Mouse (Mus musculus) CH12.LX (cell line): ENCODE results near the gene Scgb1a1. TPM values are rescaled to one million over a fixed set of nuclear protein-coding genes. Genes with fewer than 3 reads are reported as not detected.

Source experiments
- DNase-seq: peaks from one replicate; pipeline ENCODE4 v3.0.0-alpha.2; 2013; ENCODE audit errors: extremely low read depth
- H3K27ac ChIP-seq: 2 replicates; pipeline ENCODE4 v1.5.1; 2012; ENCODE audit warnings: low read depth, mild to moderate bottlenecking, control low read depth, moderate library complexity; ENCODE audit not compliant: insufficient read depth
- H3K27me3 ChIP-seq: replicated peaks from 2 replicates; pipeline ENCODE3; 2012; ENCODE audit warnings: inconsistent platforms
- H3K36me3 ChIP-seq, 2 experiments: replicated peaks in 1 of 2; 2 replicates each; pipeline versions ENCODE3 to v1.6.1; 2012; ENCODE audit warnings: inconsistent platforms in 1 of 2, low read length in 1 of 2, mild to moderate bottlenecking in 1 of 2, mixed read lengths in 1 of 2, moderate library complexity in 1 of 2; ENCODE audit not compliant: control insufficient read depth in 1 of 2, insufficient read depth in 1 of 2
- H3K4me1 ChIP-seq, 2 experiments: 2 replicates each; pipeline ENCODE4 v1.6.1; 2012; ENCODE audit warnings: inconsistent platforms in 1 of 2, moderate library complexity in 1 of 2; ENCODE audit not compliant: insufficient read depth in 2 of 2, control insufficient read depth in 1 of 2
- H3K4me2 ChIP-seq: 2 replicates; pipeline ENCODE4 v1.6.1; 2012; ENCODE audit warnings: low read depth, mild to moderate bottlenecking, control low read depth; ENCODE audit not compliant: poor library complexity, insufficient read depth, severe bottlenecking
- H3K4me3 ChIP-seq, 3 experiments: fragments of 150-350 bp in 1 of 3; sonication (generic) in 1 of 3; replicated peaks in 1 of 3; 2 replicates each; pipeline versions ENCODE3 to v1.5.1; 2011 to 2012; ENCODE audit warnings: low read depth in 2 of 3, low read length in 2 of 3, mild to moderate bottlenecking in 2 of 3, moderate library complexity in 2 of 3, control low read depth in 1 of 3, improper control_type of control experiment in 1 of 3, inconsistent platforms in 1 of 3, mixed read lengths in 1 of 3; ENCODE audit not compliant: poor library complexity in 1 of 3
- H3K79me2 ChIP-seq: replicated peaks from 2 replicates; pipeline ENCODE4 v1.6.1; 2012; ENCODE audit warnings: mild to moderate bottlenecking, moderate library complexity; ENCODE audit not compliant: control insufficient read depth, poor library complexity, insufficient read depth, severe bottlenecking; ENCODE audit errors: extremely low read depth
- H3K9ac ChIP-seq: 2 replicates; pipeline ENCODE4 v1.6.1; 2012; ENCODE audit warnings: low read depth, mild to moderate bottlenecking, control low read depth, moderate library complexity; ENCODE audit not compliant: insufficient read depth
- H3K9me3 ChIP-seq: replicated peaks from 2 replicates; pipeline ENCODE3; 2012; ENCODE audit warnings: low read length, inconsistent platforms, mixed read lengths
- BHLHE40 ChIP-seq: IDR thresholded peaks from 2 replicates; pipeline ENCODE4 v1.6.1; 2011; ENCODE audit warnings: mild to moderate bottlenecking, low read depth, low read length, improper control_type of control experiment
- CHD1 ChIP-seq: IDR thresholded peaks from 2 replicates; pipeline ENCODE4 v1.6.1; 2012; ENCODE audit warnings: low read depth, low read length, improper control_type of control experiment, inconsistent platforms
- CTCF ChIP-seq, 2 experiments: IDR thresholded peaks in 1 of 2; conservative IDR thresholded peaks in 1 of 2; 2 replicates each; pipeline ENCODE4 v1.5.1; 2011 to 2012; ENCODE audit warnings: low read depth in 2 of 2, low read length in 2 of 2, improper control_type of control experiment in 1 of 2, inconsistent platforms in 1 of 2, mild to moderate bottlenecking in 1 of 2, moderate library complexity in 1 of 2
- E2F4 ChIP-seq: IDR thresholded peaks from 2 replicates; pipeline ENCODE4 v1.6.1; 2011; ENCODE audit warnings: low read depth, low read length, improper control_type of control experiment; ENCODE audit not compliant: insufficient replicate concordance
- ELF1 ChIP-seq: IDR thresholded peaks from 2 replicates; pipeline ENCODE4 v1.6.1; 2014; ENCODE audit warnings: low read depth, mild to moderate bottlenecking, inconsistent platforms, low read length, improper control_type of control experiment
- EP300 ChIP-seq: IDR thresholded peaks from 2 replicates; pipeline ENCODE4 v1.6.1; 2011; ENCODE audit warnings: low read length, improper control_type of control experiment
- ETS1 ChIP-seq: conservative IDR thresholded peaks from 2 replicates; pipeline ENCODE4 v1.6.1; 2012; ENCODE audit warnings: low read depth, mild to moderate bottlenecking, inconsistent platforms, low read length, improper control_type of control experiment, moderate library complexity
- GABPA ChIP-seq: IDR thresholded peaks from 2 replicates; pipeline ENCODE4 v1.6.1; 2012; ENCODE audit warnings: low read depth, low read length, improper control_type of control experiment, inconsistent platforms; ENCODE audit not compliant: insufficient replicate concordance
- HCFC1 ChIP-seq: IDR thresholded peaks from 2 replicates; pipeline ENCODE4 v1.6.1; 2012; ENCODE audit warnings: low read depth, mild to moderate bottlenecking, inconsistent platforms, low read length, improper control_type of control experiment
- IRF4 ChIP-seq: IDR thresholded peaks from 2 replicates; pipeline ENCODE4 v1.6.1; 2014; ENCODE audit warnings: low read depth, mild to moderate bottlenecking, inconsistent platforms, low read length, improper control_type of control experiment
- JUN ChIP-seq: IDR thresholded peaks from 2 replicates; pipeline ENCODE4 v1.6.1; 2011; ENCODE audit warnings: low read depth, mild to moderate bottlenecking, low read length, improper control_type of control experiment, moderate library complexity; ENCODE audit not compliant: insufficient read depth
- JUND ChIP-seq: conservative IDR thresholded peaks from 2 replicates; pipeline ENCODE4 v1.6.1; 2011; ENCODE audit warnings: low read depth, low read length, improper control_type of control experiment
- KAT2A ChIP-seq: IDR thresholded peaks from 2 replicates; pipeline ENCODE4 v1.6.1; 2012; ENCODE audit warnings: low read length, improper control_type of control experiment, inconsistent platforms; ENCODE audit not compliant: insufficient replicate concordance
- MAFK ChIP-seq: IDR thresholded peaks from 2 replicates; pipeline ENCODE4 v1.6.1; 2011; ENCODE audit warnings: low read length, improper control_type of control experiment; ENCODE audit not compliant: insufficient replicate concordance
- MAX ChIP-seq: IDR thresholded peaks from 2 replicates; pipeline ENCODE4 v1.6.1; 2011; ENCODE audit warnings: low read length, improper control_type of control experiment
- MAZ ChIP-seq: IDR thresholded peaks from 2 replicates; pipeline ENCODE4 v1.6.1; 2012; ENCODE audit warnings: low read depth, mild to moderate bottlenecking, inconsistent platforms, low read length, improper control_type of control experiment, moderate library complexity
- MEF2A ChIP-seq: IDR thresholded peaks from 2 replicates; pipeline ENCODE4 v1.6.1; 2014; ENCODE audit warnings: low read depth, mild to moderate bottlenecking, inconsistent platforms, low read length, improper control_type of control experiment, borderline replicate concordance
- MXI1 ChIP-seq: IDR thresholded peaks from 2 replicates; pipeline ENCODE4 v1.6.1; 2011; ENCODE audit warnings: mild to moderate bottlenecking, low read depth, low read length, improper control_type of control experiment
- MYC ChIP-seq: IDR thresholded peaks from 2 replicates; pipeline ENCODE4 v1.6.1; 2011; ENCODE audit warnings: low read depth, mild to moderate bottlenecking, improper control_type of control experiment, low read length
- NELFE ChIP-seq: IDR thresholded peaks from 2 replicates; pipeline ENCODE4 v1.6.1; 2011; ENCODE audit warnings: low read depth, low read length, improper control_type of control experiment
- NRF1 ChIP-seq: IDR thresholded peaks from 2 replicates; pipeline ENCODE4 v1.6.1; 2014; ENCODE audit warnings: low read depth, mild to moderate bottlenecking, inconsistent platforms, low read length, improper control_type of control experiment, moderate library complexity
- PAX5 ChIP-seq: IDR thresholded peaks from 2 replicates; pipeline ENCODE4 v1.6.1; 2012; ENCODE audit warnings: low read length, inconsistent platforms, mixed read lengths
- POLR2A ChIP-seq: IDR thresholded peaks from 2 replicates; pipeline ENCODE4 v1.6.1; 2011; ENCODE audit warnings: low read depth, mild to moderate bottlenecking, improper control_type of control experiment, low read length
- POLR2AphosphoS2 ChIP-seq: IDR thresholded peaks from 2 replicates; pipeline ENCODE4 v1.6.1; 2011; ENCODE audit warnings: low read depth, low read length, improper control_type of control experiment
- RAD21 ChIP-seq: IDR thresholded peaks from 2 replicates; pipeline ENCODE4 v1.6.1; 2011; ENCODE audit warnings: low read depth, mild to moderate bottlenecking, low read length, improper control_type of control experiment, moderate library complexity
- RCOR1 ChIP-seq: conservative IDR thresholded peaks from 2 replicates; pipeline ENCODE4 v1.6.1; 2012; ENCODE audit warnings: low read depth, mild to moderate bottlenecking, inconsistent platforms, low read length, improper control_type of control experiment
- SIN3A ChIP-seq: IDR thresholded peaks from 2 replicates; pipeline ENCODE4 v1.6.1; 2012; ENCODE audit warnings: low read length, improper control_type of control experiment, inconsistent platforms
- SMC3 ChIP-seq: IDR thresholded peaks from 2 replicates; pipeline ENCODE4 v1.6.1; 2011; ENCODE audit warnings: low read depth, low read length, improper control_type of control experiment
- TBP ChIP-seq: conservative IDR thresholded peaks from 2 replicates; pipeline ENCODE4 v1.6.1; 2011; ENCODE audit warnings: low read depth, low read length, improper control_type of control experiment
- TCF12 ChIP-seq: IDR thresholded peaks from 2 replicates; pipeline ENCODE4 v1.6.1; 2014; ENCODE audit warnings: low read depth, mild to moderate bottlenecking, inconsistent platforms, low read length, improper control_type of control experiment
- USF1 ChIP-seq: IDR thresholded peaks from 2 replicates; pipeline ENCODE4 v1.6.1; 2014; ENCODE audit warnings: low read depth, mild to moderate bottlenecking, inconsistent platforms, low read length, improper control_type of control experiment
- USF2 ChIP-seq: conservative IDR thresholded peaks from 2 replicates; pipeline ENCODE4 v1.6.1; 2011; ENCODE audit warnings: low read depth, low read length, improper control_type of control experiment
- ZC3H11A ChIP-seq: IDR thresholded peaks from 2 replicates; pipeline ENCODE4 v1.6.1; 2012; ENCODE audit warnings: low read depth, mild to moderate bottlenecking, inconsistent platforms, low read length, improper control_type of control experiment
- ZKSCAN1 ChIP-seq: IDR thresholded peaks from 2 replicates; pipeline ENCODE4 v1.6.1; 2012; ENCODE audit warnings: low read depth, inconsistent platforms, low read length, improper control_type of control experiment, borderline replicate concordance
- ZMIZ1 ChIP-seq: IDR thresholded peaks from 2 replicates; pipeline ENCODE4 v1.6.1; 2012; ENCODE audit warnings: low read depth, mild to moderate bottlenecking, inconsistent platforms, low read length, improper control_type of control experiment
- dilution Hi-C: fragments of 300-500 bp; cut with MboI; formaldehyde crosslinking; loops from 2 replicates; pipeline ENCODE4 v1.14.3; 2020; ENCODE audit warnings: low sequenced_read_pairs; ENCODE audit not compliant: extremely low pct_unique_long_range_greater_than_20kb, extremely low pct_ligation_motif_present
- in situ Hi-C: fragments of 300-500 bp; cut with MboI; formaldehyde crosslinking; loops from 3 replicates; pipeline ENCODE4 v1.14.3; 2019; ENCODE audit warnings: low sequenced_read_pairs, low pct_ligation_motif_present, low pct_unique_long_range_greater_than_20kb, mixed read lengths
- polyA plus RNA-seq: library from polyadenylated mRNA; unstranded; fragments of >175 nt; gene quantifications from 2 replicates; pipeline ENCODE4 v1.2.1, GENCODE M21; 2012; ENCODE audit warnings: low read depth; ENCODE audit not compliant: insufficient read length
- total RNA-seq, 2 experiments: library from RNA; depleted of rRNA; stranded (reverse); fragments of 300-350 nt in 1 of 2; fragments of >200 nt in 1 of 2; gene quantifications; 2 replicates each; pipeline ENCODE4 v1.2.3; 2012 to 2014

Scgb1a1 gene
- total and polyA plus RNA-seq, 3 experiments = not detected

DNA sequence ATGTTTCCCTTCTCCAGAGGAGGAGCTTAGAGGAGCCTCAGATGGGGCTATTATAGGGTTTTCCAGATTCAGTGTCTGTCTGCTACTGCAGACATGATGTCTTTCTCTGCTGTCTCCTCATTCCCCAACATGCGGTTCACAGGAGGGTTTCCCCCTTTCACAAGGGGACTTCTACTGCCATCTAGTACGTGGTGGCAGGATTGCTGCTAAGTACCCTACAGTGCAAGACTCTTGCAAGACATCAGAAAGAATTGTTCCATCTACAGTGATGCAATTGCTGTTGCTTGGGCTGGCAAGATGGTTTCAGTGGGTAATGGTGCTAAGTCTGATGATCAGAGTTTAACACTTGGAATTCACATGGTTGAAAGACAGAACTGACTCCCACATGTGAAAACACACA, 32.6 kb downstream of the Scgb1a1 start (continued):
- TF ChIP-seq MXI1 (peak; percentile 40; the same call in 1 of the 2 replicates), MAZ (0 out of 2 replicates have a peak, but pooled peaks have one; percentile 43), CTCF (conservative IDR thresholded peaks at IDR 0.05 in 1 of 2, IDR thresholded peaks at IDR 0.05 in 1 of 2; ENCODE audit: low read depth in 2 of 2, low read length in 2 of 2) (peak; percentile 17 to 91; a peak in 2 of 4 replicates), HCFC1 (peak; percentile 16; the same call in 1 of the 2 replicates), MYC (peak; percentile 98), ETS1 (peak; percentile 42; the same call in 1 of the 2 replicates)

DNA sequence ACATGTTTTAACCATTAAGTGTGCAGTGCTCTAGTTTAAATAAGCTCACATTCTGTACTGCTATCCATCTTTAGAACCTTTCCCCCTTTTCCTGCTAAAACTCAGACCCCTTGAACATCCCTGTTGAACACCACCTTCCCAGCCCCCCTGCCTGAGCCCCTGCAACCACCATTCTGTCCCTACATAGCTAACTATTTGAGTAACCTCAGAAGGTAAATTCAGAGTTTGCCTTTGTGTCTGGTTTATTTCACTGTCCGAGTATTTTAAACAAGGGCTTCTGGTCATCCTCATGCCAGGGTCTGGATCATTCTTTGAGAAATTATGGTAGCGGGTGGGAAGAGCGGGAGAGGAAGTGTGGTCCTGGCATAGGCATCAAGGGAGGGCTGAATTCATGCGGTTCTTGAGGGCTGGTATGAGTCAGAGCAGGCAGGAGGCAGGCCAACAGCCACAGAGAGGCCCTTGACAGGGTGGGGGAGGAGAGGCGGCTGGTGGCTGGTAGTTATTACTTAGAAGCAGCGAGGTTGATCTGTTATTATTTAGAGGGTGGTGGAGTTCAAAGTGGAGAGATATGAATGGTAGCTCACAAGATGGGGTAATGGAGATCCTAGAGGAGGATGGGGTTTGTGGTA, 34.8 kb downstream of the Scgb1a1 start:
- peak; percentile 84 for DNase-seq
- H3K27me3 ChIP-seq = no peaks in the 10 kb centered on the region
- peaks cover 7% of the 10 kb centered on the region for H3K9me3 ChIP-seq
- no peaks in the 10 kb centered on the region for H3K79me2 ChIP-seq
- in situ Hi-C loops = loop anchor here (10.0 kb wide), 1 partner anchor 58 kb away; no protein-coding TSS in a partner anchor
- H3K9ac ChIP-seq = peak overlapping the region; percentile 38
- dilution Hi-C loops = no loop called here
- no peaks in the 10 kb centered on the region for H3K36me3 ChIP-seq
- no peak overlapping the region for H3K4me3 ChIP-seq
- H3K27ac ChIP-seq = peak overlapping the region; percentile 79
- peak overlapping the region; percentile 76 for H3K4me2 ChIP-seq
- peaks cover 23 to 57% of the 10 kb centered on the region in 2 experiments for H3K4me1 ChIP-seq
- TF ChIP-seq EP300 (peak; percentile 92), HCFC1 (0 out of 2 replicates have a peak, but pooled peaks have one; percentile 29), ZKSCAN1 (no peak), CHD1 (no peak), KAT2A (no peak), TBP (no peak), GABPA (no peak), ELF1 (no peak), USF1 (no peak), NRF1 (peak; percentile 11; the same call in 1 of the 2 replicates), RAD21 (peak; percentile 3), NELFE (no peak; the same call in 1 of the 2 replicates), MAFK (no peak), ETS1 (peak; percentile 76), ZC3H11A (no peak; the same call in 1 of the 2 replicates), MAZ (peak; percentile 85), RCOR1 (no peak; the same call in 1 of the 2 replicates), JUND (peak; percentile 81), BHLHE40 (peak; percentile 75), SIN3A (0 out of 2 replicates have a peak, but pooled peaks have one; percentile 49), TCF12 (peak; percentile 82), MYC (peak; percentile 57; the same call in 1 of the 2 replicates), MAX (no peak), IRF4 (peak; percentile 96), USF2 (no peak), MEF2A (peak; percentile 85), ZMIZ1 (no peak), E2F4 (no peak), SMC3 (peak; percentile 44), CTCF (conservative IDR thresholded peaks at IDR 0.05 in 1 of 2, IDR thresholded peaks at IDR 0.05 in 1 of 2; ENCODE audit: low read depth in 2 of 2, low read length in 2 of 2) (no peak), PAX5 (no peak), POLR2AphosphoS2 (no peak), POLR2A (peak; percentile 36; the same call in 1 of the 2 replicates), JUN (peak; percentile 68)
